Mouse (Mus musculus): ENCODE measurements around the gene Btn1a1. TPM values are rescaled to one million over a fixed set of nuclear protein-coding genes. Genes with fewer than 3 reads are reported as not detected.

Gene Btn1a1
- total and polyA plus RNA-seq, 2 experiments from 2014 or later: 0.24 to 0.89 TPM

- Histone ChIP-seq H3K4me2 (ENCODE audit: low read depth, low read length) (peak overlapping the region; percentile 84), H3K4me1 (ENCODE audit: insufficient read depth, low read length) (no peaks in the 10 kb centered on the region; the same call in 1 of the 2 replicates), H3K9me3 (ENCODE audit: low read length) (no peaks in the 10 kb centered on the region), H3K27me3 (ENCODE audit: insufficient read depth, low read length) (no peaks in the 10 kb centered on the region), H3K9ac (replicated peaks; ENCODE audit: low read length) (peak overlapping the region; percentile 59), H3K36me3 (ENCODE audit: insufficient read depth, low read length) (no peaks in the 10 kb centered on the region), H3K27ac (peak overlapping the region; percentile 67), H3K4me3 (ENCODE audit: low read length) (peak overlapping the region; percentile 63)
- TF ChIP-seq CTCF (IDR thresholded peaks at IDR 0.05; ENCODE audit: low read depth): no peak
- 2% methylated on average over 32 of the region's 32 CpGs for WGBS
- peak; percentile 73 for DNase-seq (ENCODE audit: low spot score)
- ATAC-seq: 0 out of 2 replicates have a peak, but pooled peaks have one; percentile 19
These were observed 28.6 kb downstream of the Btn1a1 start for GRCm38 (mm10) chr13:23436861-23437822.

GRCm38 (mm10) chr13:23436231-23436661 lies 29.5 kb downstream of the Btn1a1 start:
- no peaks in the 10 kb centered on the region for H3K9me3 ChIP-seq (ENCODE audit: low read length)
- ATAC-seq (no peak), DNase-seq (ENCODE audit: low spot score) (peak; percentile 73)
- no peak for TF ChIP-seq CTCF (IDR thresholded peaks at IDR 0.05; ENCODE audit: low read depth)
- no peaks in the 10 kb centered on the region for H3K36me3 ChIP-seq (ENCODE audit: insufficient read depth, low read length)
- peak overlapping the region; percentile 80 for H3K4me2 ChIP-seq (ENCODE audit: low read depth, low read length)
- no peak overlapping the region; the same call in 1 of the 2 replicates for H3K9ac ChIP-seq (replicated peaks; ENCODE audit: low read length)
- no peak overlapping the region for H3K27ac ChIP-seq
- H3K4me1 ChIP-seq (ENCODE audit: insufficient read depth, low read length): no peaks in the 10 kb centered on the region; the same call in 1 of the 2 replicates
- 3% methylated on average over 11 of the region's 11 CpGs for WGBS
- no peaks in the 10 kb centered on the region for H3K27me3 ChIP-seq (ENCODE audit: insufficient read depth, low read length)
- H3K4me3 ChIP-seq (ENCODE audit: low read length): peak overlapping the region; percentile 52

- WGBS: 4% methylated on average over 12 of the region's 12 CpGs
- H3K4me3 ChIP-seq (ENCODE audit: low read length): peak overlapping the region; percentile 52
- H3K27me3 ChIP-seq (ENCODE audit: insufficient read depth, low read length): no peaks in the 10 kb centered on the region
- no peaks in the 10 kb centered on the region for H3K36me3 ChIP-seq (ENCODE audit: insufficient read depth, low read length)
- TF ChIP-seq CTCF (IDR thresholded peaks at IDR 0.05; ENCODE audit: low read depth): no peak
- DNase-seq (ENCODE audit: low spot score) (no peak), ATAC-seq (no peak)
- H3K27ac ChIP-seq: no peak overlapping the region
- peak overlapping the region; percentile 80 for H3K4me2 ChIP-seq (ENCODE audit: low read depth, low read length)
- no peaks in the 10 kb centered on the region; the same call in 1 of the 2 replicates for H3K4me1 ChIP-seq (ENCODE audit: insufficient read depth, low read length)
- H3K9ac ChIP-seq (replicated peaks; ENCODE audit: low read length): peak overlapping the region; percentile 50
- no peaks in the 10 kb centered on the region for H3K9me3 ChIP-seq (ENCODE audit: low read length)
These were observed 30.0 kb downstream of the Btn1a1 start for GRCm38 (mm10) chr13:23435676-23436075.

GRCm38 (mm10) chr13:23435241-23435640 lies 30.5 kb downstream of the Btn1a1 start:
- Histone ChIP-seq H3K36me3 (ENCODE audit: insufficient read depth, low read length) (no peaks in the 10 kb centered on the region), H3K27ac (no peak overlapping the region), H3K4me2 (ENCODE audit: low read depth, low read length) (peak overlapping the region; percentile 80), H3K9ac (replicated peaks; ENCODE audit: low read length) (peak overlapping the region; percentile 50), H3K4me3 (ENCODE audit: low read length) (peak overlapping the region; percentile 52), H3K9me3 (ENCODE audit: low read length) (no peaks in the 10 kb centered on the region), H3K4me1 (ENCODE audit: insufficient read depth, low read length) (no peaks in the 10 kb centered on the region; the same call in 1 of the 2 replicates), H3K27me3 (ENCODE audit: insufficient read depth, low read length) (no peaks in the 10 kb centered on the region)
- DNase-seq (ENCODE audit: low spot score) (no peak), ATAC-seq (no peak)
- WGBS: 25% methylated on average over 4 of the region's 4 CpGs
- no peak for TF ChIP-seq CTCF (IDR thresholded peaks at IDR 0.05; ENCODE audit: low read depth)

GRCm38 (mm10) chr13:23434426-23434825 lies 31.3 kb downstream of the Btn1a1 start:
- WGBS: 26% methylated on average over 7 of the region's 7 CpGs
- no peaks in the 10 kb centered on the region for H3K36me3 ChIP-seq (ENCODE audit: insufficient read depth, low read length)
- no peaks in the 10 kb centered on the region for H3K27me3 ChIP-seq (ENCODE audit: insufficient read depth, low read length)
- no peak overlapping the region for H3K4me3 ChIP-seq (ENCODE audit: low read length)
- DNase-seq (ENCODE audit: low spot score) (no peak), ATAC-seq (no peak)
- no peaks in the 10 kb centered on the region; the same call in 1 of the 2 replicates for H3K4me1 ChIP-seq (ENCODE audit: insufficient read depth, low read length)
- no peak overlapping the region for H3K9ac ChIP-seq (replicated peaks; ENCODE audit: low read length)
- H3K9me3 ChIP-seq (ENCODE audit: low read length): no peaks in the 10 kb centered on the region
- H3K27ac ChIP-seq: no peak overlapping the region
- peak overlapping the region; percentile 35 for H3K4me2 ChIP-seq (ENCODE audit: low read depth, low read length)
- TF ChIP-seq CTCF (IDR thresholded peaks at IDR 0.05; ENCODE audit: low read depth): no peak

GRCm38 (mm10) chr13:23433801-23434200 lies 31.9 kb downstream of the Btn1a1 start:
- no peak overlapping the region for H3K9ac ChIP-seq (replicated peaks; ENCODE audit: low read length)
- WGBS: 42% methylated on average over 5 of the region's 5 CpGs
- no peak overlapping the region; the same call in 1 of the 2 replicates for H3K4me3 ChIP-seq (ENCODE audit: low read length)
- no peak overlapping the region for H3K27ac ChIP-seq
- ATAC-seq: no peak
- no peaks in the 10 kb centered on the region for H3K9me3 ChIP-seq (ENCODE audit: low read length)
- TF ChIP-seq CTCF (IDR thresholded peaks at IDR 0.05; ENCODE audit: low read depth): no peak
- no peaks in the 10 kb centered on the region for H3K36me3 ChIP-seq (ENCODE audit: insufficient read depth, low read length)
- no peaks in the 10 kb centered on the region for H3K27me3 ChIP-seq (ENCODE audit: insufficient read depth, low read length)
- no peaks in the 10 kb centered on the region; the same call in 1 of the 2 replicates for H3K4me1 ChIP-seq (ENCODE audit: insufficient read depth, low read length)
- H3K4me2 ChIP-seq (ENCODE audit: low read depth, low read length): peak overlapping the region; percentile 77
- no peak for DNase-seq (ENCODE audit: low spot score)

Data from hindbrain, postnatal 0 days (tissue).